Mouse (Mus musculus): ENCODE data around the gene Cckar.
"Not testable (repeated sequence)": the region's sequence is repeated elsewhere in the genome, so short reads cannot be mapped to it uniquely, and the experiment has no call there.

The Cckar gene

GRCm38 (mm10) chr5:53707235-53708177 is at the start of gene Cckar:
TSS of gene Cckar (minus strand) at chr5:53707705.
- no peak for DNase-seq

- no peak for DNase-seq
Measured at GRCm38 (mm10) chr5:53744061-53744460, 36.6 kb upstream of the Cckar start.

- no peak for DNase-seq
Measured at GRCm38 (mm10) chr5:53732933-53733332, 25.4 kb upstream of the Cckar start.

GRCm38 (mm10) chr5:53727606-53728005 is 20.1 kb upstream of the Cckar start:
- no peak for DNase-seq

- no peak for DNase-seq
Measured at GRCm38 (mm10) chr5:53726011-53726410, 18.5 kb upstream of the Cckar start.

GRCm38 (mm10) chr5:53716462-53716861 is 9.0 kb upstream of the Cckar start:
- no peak for DNase-seq

- no peak for DNase-seq
Measured at GRCm38 (mm10) chr5:53711277-53711676, 3.8 kb upstream of the Cckar start.

- DNase-seq: no peak
Measured at GRCm38 (mm10) chr5:53708191-53708590, 686 bp upstream of the Cckar start.

GRCm38 (mm10) chr5:53702686-53703085 is 4.8 kb downstream of the Cckar start:
- peak; percentile 27 for DNase-seq

GRCm38 (mm10) chr5:53697794-53698193 is 9.7 kb downstream of the Cckar start:
- DNase-seq: no peak

GRCm38 (mm10) chr5:53696701-53697100 is 10.8 kb downstream of the Cckar start:
- DNase-seq: no peak

- no peak for DNase-seq
Measured at GRCm38 (mm10) chr5:53692662-53693061, 14.8 kb downstream of the Cckar start.

GRCm38 (mm10) chr5:53692100-53692499 is 15.4 kb downstream of the Cckar start:
- DNase-seq: no peak

- no peak for DNase-seq
Measured at GRCm38 (mm10) chr5:53691577-53691976, 15.9 kb downstream of the Cckar start.

- DNase-seq: no peak
Measured at GRCm38 (mm10) chr5:53688326-53688725, 19.2 kb downstream of the Cckar start.

GRCm38 (mm10) chr5:53686379-53686778 is 21.1 kb downstream of the Cckar start:
- DNase-seq: no peak

GRCm38 (mm10) chr5:53685623-53686022 is 21.9 kb downstream of the Cckar start:
- DNase-seq: no peak

- DNase-seq: no peak
Measured at GRCm38 (mm10) chr5:53684417-53684816, 23.1 kb downstream of the Cckar start.

GRCm38 (mm10) chr5:53683916-53684315 is 23.6 kb downstream of the Cckar start:
- DNase-seq: no peak

GRCm38 (mm10) chr5:53679651-53680050 is 27.9 kb downstream of the Cckar start:
- DNase-seq: peak; percentile 19

GRCm38 (mm10) chr5:53678036-53678767 is 29.3 kb downstream of the Cckar start:
- peak; percentile 9 for DNase-seq

GRCm38 (mm10) chr5:53676671-53677070 is 30.8 kb downstream of the Cckar start:
- no peak for DNase-seq

GRCm38 (mm10) chr5:53673493-53674150 is 33.9 kb downstream of the Cckar start:
- DNase-seq: not testable (repeated sequence)

Measured in right cerebral cortex, postnatal 25 days (tissue).